Mouse (Mus musculus) skeletal muscle tissue, adult 2 months (tissue): Measurements from ENCODE around the gene Edf1.

Experiments
- DNase-seq: peaks from one replicate; pipeline ENCODE4 v3.0.0-alpha.2; 2012; ENCODE audit warnings: low read depth, low spot score

Edf1 gene

DNA sequence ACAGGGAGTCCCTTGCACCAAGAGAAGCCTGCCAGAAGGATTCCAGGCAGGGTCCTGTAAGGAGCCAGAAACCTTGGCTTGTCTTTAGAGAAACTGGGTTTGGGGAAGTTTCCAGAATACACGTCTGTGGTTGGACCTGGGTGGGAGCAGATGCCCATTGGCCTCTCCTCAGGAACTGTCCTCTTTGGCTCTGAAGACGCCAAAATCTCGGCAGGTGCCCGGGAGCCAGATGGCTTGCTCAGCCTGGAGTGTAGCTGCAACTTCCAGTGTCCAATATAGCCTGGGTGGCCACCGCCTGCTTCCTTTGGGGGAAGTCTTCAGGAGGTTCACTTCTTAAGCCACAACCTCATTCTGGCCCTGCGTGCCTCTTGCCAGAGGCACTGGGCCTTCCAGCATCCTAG lies 24.3 kb downstream of the Edf1 start:
- no peak for DNase-seq

GRCm38 (mm10) chr2:25582466-25583119 lies 24.9 kb downstream of the Edf1 start:
- DNase-seq = no peak

GRCm38 (mm10) chr2:25583120-25583481 lies 25.5 kb downstream of the Edf1 start:
- DNase-seq = no peak

DNA sequence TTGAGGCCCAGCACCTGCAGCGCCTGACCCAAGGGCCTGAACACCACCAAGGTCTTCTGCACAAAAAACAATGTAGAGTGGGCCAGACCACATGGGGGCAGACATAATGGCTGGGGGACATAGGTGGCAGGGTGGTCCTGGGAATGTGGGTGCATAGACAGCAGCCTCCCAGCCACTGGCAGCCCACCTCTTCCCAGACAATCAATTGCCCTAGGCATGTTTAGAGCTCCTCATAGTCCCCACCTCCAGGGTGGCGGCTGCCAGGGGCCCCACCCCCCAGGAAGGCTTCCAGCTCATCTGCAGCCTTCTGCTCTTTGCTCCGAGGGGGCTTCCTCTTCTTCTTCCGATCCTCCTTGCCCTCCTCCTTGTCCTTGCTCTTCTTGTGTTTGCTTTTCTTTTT lies 25.9 kb downstream of the Edf1 start:
- DNase-seq = no peak

DNA sequence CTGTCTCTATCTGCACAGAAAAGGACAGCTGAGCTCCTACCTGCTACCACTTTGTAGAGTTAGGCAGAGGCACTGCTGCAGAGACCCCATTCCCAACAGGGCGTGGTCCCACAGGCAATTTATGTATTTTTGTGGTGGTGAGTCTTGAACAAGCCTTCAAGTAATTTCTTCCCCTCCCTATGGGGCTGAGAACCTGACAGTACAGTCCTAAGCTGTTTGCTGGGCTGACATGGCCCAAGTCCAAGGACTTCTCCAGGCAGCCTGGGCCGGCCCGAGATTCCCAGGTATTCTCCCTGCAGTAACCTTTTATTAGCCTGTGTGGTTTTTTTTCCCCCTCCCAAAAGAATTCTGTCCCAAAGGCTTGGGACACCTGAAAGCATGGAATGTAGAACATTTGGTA lies 26.5 kb downstream of the Edf1 start:
- DNase-seq = no peak

DNA sequence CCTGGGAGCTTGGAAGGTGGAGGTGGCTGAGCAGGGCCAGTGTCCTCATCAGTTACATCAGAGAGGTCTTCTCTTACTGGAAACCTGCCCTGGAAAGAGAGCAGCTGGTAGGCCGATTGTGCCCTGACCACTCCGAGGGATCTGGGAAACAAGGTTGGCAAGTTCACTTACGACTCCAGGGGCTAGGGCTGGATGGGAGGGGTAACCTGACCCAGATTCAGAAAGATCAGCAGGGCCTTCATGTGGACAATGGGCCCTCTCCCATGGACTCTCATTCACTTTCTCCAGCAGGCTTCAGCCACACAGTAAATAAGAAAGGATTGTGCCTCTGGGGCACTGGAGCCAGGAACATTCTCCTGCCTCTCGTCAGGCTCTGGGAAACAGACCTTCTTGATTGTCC lies 27.2 kb downstream of the Edf1 start:
- DNase-seq = no peak

GRCm38 (mm10) chr2:25585601-25586000 lies 28.0 kb downstream of the Edf1 start:
- no peak for DNase-seq

DNA sequence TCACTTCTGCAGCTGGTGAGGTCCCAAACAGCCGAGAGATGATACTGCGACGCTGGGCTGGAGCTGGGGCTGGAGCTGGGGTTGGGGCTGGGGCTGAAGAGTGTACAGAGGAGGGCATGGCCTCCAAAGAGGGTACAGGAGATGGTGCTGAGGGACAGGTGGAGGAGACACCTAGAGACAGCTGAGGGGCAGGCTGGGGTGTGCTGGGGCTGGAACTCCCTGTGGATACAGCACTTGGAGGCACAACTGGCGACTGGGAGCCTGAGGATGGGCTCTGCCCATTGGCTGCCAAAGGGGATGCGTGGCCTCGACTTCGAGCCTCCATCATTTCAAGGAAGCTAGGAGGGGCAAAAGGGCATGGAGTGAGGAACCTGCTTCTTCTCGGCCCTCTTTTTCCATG lies 29.6 kb downstream of the Edf1 start:
- no peak for DNase-seq

DNA sequence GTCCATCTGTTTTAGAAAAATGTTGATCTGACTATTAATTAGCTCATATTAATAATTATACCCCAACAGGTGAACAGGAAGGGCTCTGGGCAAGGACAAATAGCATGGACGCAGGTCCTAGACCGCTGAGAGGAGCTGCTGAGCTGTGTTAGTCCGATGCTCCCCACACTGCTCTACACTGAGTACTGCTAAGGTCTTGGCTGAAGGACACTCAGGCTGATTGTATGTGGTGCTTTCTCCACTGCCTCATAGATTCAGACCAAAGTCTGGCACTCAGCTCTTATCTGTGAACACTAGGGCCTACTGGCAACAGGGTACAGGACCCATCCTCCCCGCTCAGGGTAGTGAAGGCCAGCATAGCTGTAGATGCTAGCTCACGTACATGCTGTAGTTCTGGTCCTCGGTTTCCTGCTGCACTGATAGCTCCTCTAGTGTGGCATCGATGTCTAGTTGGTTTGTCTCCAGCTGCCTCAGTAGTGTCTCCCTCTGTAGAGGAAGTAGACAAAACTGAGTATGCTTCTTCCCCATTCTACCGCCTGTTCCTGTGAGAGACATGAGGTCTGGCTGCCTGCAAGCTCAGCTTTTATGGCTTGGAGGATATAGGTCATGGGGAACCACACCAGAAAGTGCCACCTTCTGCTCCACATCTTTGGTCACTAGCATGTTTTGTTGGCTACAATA lies 30.7 kb downstream of the Edf1 start:
- DNase-seq = no peak

DNA sequence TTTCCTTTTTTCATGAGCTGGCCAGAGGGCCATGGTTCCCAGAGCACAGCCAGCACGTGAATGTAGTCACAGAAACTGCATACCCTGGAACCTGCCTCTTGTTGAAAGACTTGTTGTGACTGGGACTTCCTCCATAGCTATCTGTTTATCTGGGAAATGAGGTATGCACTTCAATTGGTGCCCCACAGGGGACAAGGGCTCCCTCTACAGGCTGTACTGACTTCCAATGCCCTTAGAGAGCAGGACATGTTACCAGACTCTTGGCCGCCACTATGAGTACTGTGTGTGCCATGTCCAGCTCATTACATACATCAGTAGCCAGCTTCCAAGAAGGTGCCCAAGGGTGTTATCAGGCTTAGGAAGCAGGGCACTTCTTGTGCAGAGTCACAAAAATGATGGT lies 34.2 kb downstream of the Edf1 start:
- no peak for DNase-seq

DNA sequence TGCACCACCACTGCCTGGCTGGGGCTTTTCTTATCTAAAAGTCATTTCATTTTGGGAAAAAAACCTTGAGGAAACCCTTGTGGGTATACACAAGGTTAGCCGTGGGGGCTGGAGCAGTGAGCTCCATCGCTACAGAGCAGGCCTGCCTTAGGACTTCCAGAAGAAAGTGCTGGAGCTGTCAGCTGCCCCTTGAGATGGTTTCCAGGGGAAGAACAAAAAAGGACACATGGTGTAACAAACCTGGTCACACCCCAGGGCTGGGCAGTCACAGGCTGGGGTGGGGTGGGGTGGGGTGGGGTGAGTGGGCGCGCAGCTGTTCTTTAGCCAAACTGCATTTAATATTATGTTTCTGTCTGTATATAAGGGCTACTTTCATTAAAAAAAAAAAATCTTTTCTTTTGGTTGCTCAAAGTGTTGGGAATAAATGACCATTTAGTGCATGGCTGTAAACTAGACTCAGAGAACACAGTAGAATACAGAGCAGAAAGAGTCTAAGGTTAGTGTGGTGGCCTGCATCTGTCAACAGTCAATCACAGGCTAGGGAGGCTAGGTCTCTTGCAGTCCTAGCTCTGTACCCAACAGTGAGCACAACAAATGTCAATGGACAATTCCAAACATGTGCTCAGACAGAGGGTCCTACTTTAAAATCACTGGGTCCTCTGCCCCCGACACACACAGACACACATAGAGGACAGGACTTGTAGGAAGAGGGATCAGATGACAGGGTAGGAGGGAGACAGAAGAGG lies 39.3 kb downstream of the Edf1 start:
- no peak for DNase-seq

- no peak for DNase-seq
Observed at GRCm38 (mm10) chr2:25598749-25599148, 41.1 kb downstream of the Edf1 start.

- DNase-seq = no peak
Observed at GRCm38 (mm10) chr2:25600037-25600436, 42.4 kb downstream of the Edf1 start.

DNA sequence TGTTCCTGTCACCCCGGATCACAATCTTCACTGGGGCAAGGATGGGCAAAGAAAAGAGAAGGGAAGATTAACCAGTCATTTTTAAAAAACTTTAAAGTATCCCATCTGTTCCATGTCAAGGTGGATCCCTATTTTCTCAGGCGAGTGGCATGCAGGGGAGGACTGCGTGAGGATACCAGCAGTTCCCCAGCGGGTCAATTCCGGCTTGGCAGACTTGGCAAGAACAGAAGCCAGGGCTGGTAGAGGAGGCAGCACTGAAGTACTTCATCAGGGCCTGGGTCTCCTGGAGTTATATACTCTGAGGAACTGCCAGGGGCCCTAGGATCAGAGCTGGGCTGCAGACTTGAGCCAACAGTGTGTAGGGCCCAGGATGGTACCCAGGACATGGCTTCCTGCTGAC lies 44.9 kb downstream of the Edf1 start:
- no peak for DNase-seq

DNA sequence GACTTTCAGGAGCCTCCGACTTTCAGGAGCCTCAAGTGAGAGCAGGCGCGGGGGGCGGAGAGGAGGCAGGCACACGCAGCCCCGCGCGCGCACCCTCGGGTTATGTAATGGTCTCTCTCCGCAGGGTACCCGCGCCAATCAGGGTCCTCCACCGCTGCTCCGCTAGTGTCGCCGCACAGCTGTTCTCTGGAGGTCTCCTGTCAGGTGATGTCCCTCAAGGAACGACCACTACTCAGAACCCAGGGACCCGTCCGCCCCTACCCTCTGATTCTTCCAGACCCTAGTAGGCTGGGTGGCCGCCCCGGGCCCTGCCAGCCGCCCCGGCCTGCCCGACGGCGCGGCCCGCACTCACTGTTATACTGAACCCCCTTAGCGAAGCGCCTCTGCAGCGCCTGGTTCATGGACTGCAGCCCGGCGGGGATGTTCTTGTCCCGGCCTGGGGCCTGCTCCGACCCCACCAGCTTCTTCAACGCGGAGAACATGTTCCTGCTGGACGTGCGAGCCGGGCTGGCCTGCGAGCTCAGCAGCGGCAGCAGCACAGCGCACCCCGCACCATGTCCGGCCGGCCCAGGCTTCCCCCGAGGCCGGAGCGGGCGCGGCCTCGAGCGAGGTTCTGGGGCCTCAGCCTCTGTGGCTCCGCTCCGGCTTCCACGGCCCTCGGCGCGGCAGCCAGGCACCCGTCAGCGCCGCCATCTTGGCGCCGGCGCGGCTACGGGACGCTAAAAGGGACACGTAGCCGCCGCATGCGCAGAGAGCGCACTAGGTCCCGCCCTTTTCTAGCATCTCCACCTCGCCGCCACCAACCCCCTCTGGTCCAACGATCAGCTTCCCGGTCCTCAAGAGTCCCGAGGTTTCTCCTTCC lies 50.3 kb downstream of the Edf1 start, which contains the start of gene Rabl6:
Gene Rabl6, minus strand, starts transcription at position 761 of the 862 bp plus-strand sequence.
- peak; percentile 83 for DNase-seq

DNA sequence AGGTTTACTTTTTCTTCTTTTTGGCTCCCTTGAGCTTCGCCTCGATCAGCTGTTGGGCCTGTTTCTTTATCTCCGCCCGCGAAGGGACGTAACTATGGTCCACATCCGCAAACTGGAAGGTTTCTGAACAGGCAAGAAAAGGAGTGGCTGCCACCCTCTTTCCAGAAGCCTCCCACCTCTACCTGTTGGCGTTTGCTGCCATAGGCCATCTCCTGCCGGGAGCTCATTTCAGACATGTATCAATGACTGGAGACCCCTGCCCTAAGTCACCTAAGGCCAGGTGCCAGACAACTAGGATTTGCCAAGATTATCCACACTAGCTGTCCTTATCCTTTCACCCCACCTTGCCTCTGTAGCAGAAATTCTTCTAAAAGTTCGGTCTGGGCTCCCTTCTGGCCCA lies 51.0 kb downstream of the Edf1 start:
- no peak for DNase-seq
